Mouse (Mus musculus): Measurements from ENCODE around the gene Chrnb1. TPM values are rescaled to one million over a fixed set of nuclear protein-coding genes. Genes with fewer than 3 reads are reported as not detected.

Gene Chrnb1
- total RNA-seq, 2 experiments from 2014 or later = 0.36 TPM; not detected in 1

- peak; percentile 40 for ATAC-seq (ENCODE audit: poor library complexity, severe bottlenecking)
Observed at GRCm38 (mm10) chr11:69777504-69778257, 18.1 kb downstream of the Chrnb1 start.

- no peak for ATAC-seq (ENCODE audit: poor library complexity, severe bottlenecking)
Observed at GRCm38 (mm10) chr11:69776488-69776887, 19.3 kb downstream of the Chrnb1 start.

GRCm38 (mm10) chr11:69775716-69776115, 20.0 kb downstream of the Chrnb1 start:
- ATAC-seq (ENCODE audit: poor library complexity, severe bottlenecking) = no peak

GRCm38 (mm10) chr11:69774961-69775360, 20.8 kb downstream of the Chrnb1 start:
- ATAC-seq (ENCODE audit: poor library complexity, severe bottlenecking) = no peak

GRCm38 (mm10) chr11:69767625-69767909, 28.2 kb downstream of the Chrnb1 start:
- ATAC-seq (ENCODE audit: poor library complexity, severe bottlenecking) = no peak

- ATAC-seq (ENCODE audit: poor library complexity, severe bottlenecking) = no peak
Observed at GRCm38 (mm10) chr11:69766872-69767624, 28.7 kb downstream of the Chrnb1 start.

- peak; percentile 60 for ATAC-seq (ENCODE audit: poor library complexity, severe bottlenecking)
Observed at GRCm38 (mm10) chr11:69766126-69766609, 29.6 kb downstream of the Chrnb1 start.

GRCm38 (mm10) chr11:69765221-69766125, 30.3 kb downstream of the Chrnb1 start, which contains the start of gene Zbtb4:
Zbtb4 (plus strand) TSS chr11:69765912.
- peak; percentile 48 for ATAC-seq (ENCODE audit: poor library complexity, severe bottlenecking)

- no peak for ATAC-seq (ENCODE audit: poor library complexity, severe bottlenecking)
Observed at GRCm38 (mm10) chr11:69763551-69763950, 32.2 kb downstream of the Chrnb1 start.

GRCm38 (mm10) chr11:69761868-69762267, 33.9 kb downstream of the Chrnb1 start, which contains the start of gene Slc35g3:
Slc35g3 (minus strand) TSS chr11:69761968.
- ATAC-seq (ENCODE audit: poor library complexity, severe bottlenecking) = no peak

GRCm38 (mm10) chr11:69760901-69761200, 34.9 kb downstream of the Chrnb1 start:
- ATAC-seq (ENCODE audit: poor library complexity, severe bottlenecking) = no peak

GRCm38 (mm10) chr11:69760160-69760900, 35.4 kb downstream of the Chrnb1 start:
- ATAC-seq (ENCODE audit: poor library complexity, severe bottlenecking) = no peak

GRCm38 (mm10) chr11:69758971-69759721, 36.6 kb downstream of the Chrnb1 start:
- peak; percentile 70 for ATAC-seq (ENCODE audit: poor library complexity, severe bottlenecking)

GRCm38 (mm10) chr11:69758478-69758970, 37.2 kb downstream of the Chrnb1 start, which contains the start of gene Polr2a:
Polr2a (minus strand) TSS chr11:69758637.
- ATAC-seq (ENCODE audit: poor library complexity, severe bottlenecking) = peak; percentile 82

- ATAC-seq (ENCODE audit: poor library complexity, severe bottlenecking) = peak; percentile 56
Observed at GRCm38 (mm10) chr11:69758090-69758456, 37.7 kb downstream of the Chrnb1 start.

GRCm38 (mm10) chr11:69757303-69758089, 38.2 kb downstream of the Chrnb1 start:
- peak; percentile 1; the same call in 1 of the 2 replicates for ATAC-seq (ENCODE audit: poor library complexity, severe bottlenecking)

GRCm38 (mm10) chr11:69754701-69755100, 41.0 kb downstream of the Chrnb1 start:
- ATAC-seq (ENCODE audit: poor library complexity, severe bottlenecking) = no peak

GRCm38 (mm10) chr11:69754233-69754632, 41.5 kb downstream of the Chrnb1 start:
- ATAC-seq (ENCODE audit: poor library complexity, severe bottlenecking) = no peak

GRCm38 (mm10) chr11:69752686-69753085, 43.1 kb downstream of the Chrnb1 start:
- no peak for ATAC-seq (ENCODE audit: poor library complexity, severe bottlenecking)
